Mouse (Mus musculus) E14TG2a.4 (cell line): ENCODE results near the gene Erg.

Experiments used
- H3K27me3 ChIP-seq: 2 replicates; pipeline ENCODE4 v1.6.1; 2014; ENCODE audit warnings: low read length, control low read depth; ENCODE audit not compliant: insufficient read depth
- H3K36me3 ChIP-seq: 2 replicates; pipeline ENCODE4 v1.6.1; 2014; ENCODE audit warnings: low read length, control low read depth; ENCODE audit not compliant: insufficient read depth
- H3K4me1 ChIP-seq: replicated peaks from 2 replicates; pipeline ENCODE4 v1.6.1; 2014; ENCODE audit warnings: low read depth, low read length, control low read depth
- H3K4me3 ChIP-seq: replicated peaks from 2 replicates; pipeline ENCODE4 v1.5.1; 2014; ENCODE audit warnings: mild to moderate bottlenecking, low read length
- H3K9me3 ChIP-seq: 2 replicates; pipeline ENCODE4 v1.6.1; 2014; ENCODE audit warnings: low read length, control low read depth
- CTCF ChIP-seq: conservative IDR thresholded peaks from 2 replicates; pipeline ENCODE4 v1.5.1; 2014; ENCODE audit warnings: low read length
- NANOG ChIP-seq: IDR thresholded peaks from 2 replicates; pipeline ENCODE4 v1.6.1; 2014; ENCODE audit warnings: borderline replicate concordance, low read length, mixed read lengths
- POU5F1 ChIP-seq: IDR thresholded peaks from 2 replicates; pipeline ENCODE4 v1.6.1; 2014; ENCODE audit warnings: low read length, borderline replicate concordance

The Erg gene

DNA sequence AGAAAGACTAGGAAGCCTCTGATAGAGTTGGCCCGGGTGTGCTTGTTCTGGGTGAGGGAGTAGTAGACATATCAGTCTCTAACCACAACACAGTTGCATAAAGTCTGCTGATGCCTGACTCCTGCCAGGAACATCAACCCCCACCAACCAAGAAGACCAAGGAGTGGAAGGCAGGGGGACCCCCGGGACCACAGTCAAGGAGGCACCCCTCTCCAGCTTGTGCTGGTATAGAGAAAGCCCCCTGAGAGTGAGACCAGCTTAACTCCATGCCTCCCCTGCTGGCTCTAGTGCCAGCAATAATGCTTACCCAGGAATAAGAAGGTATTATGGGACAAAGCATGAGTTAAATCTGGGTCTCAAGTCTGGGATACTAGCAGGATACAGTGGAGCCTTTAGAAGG, 58.8 kb downstream of the Erg start:
- no peaks in the 10 kb centered on the region for H3K4me1 ChIP-seq
- no peaks in the 10 kb centered on the region; the same call in 1 of the 2 replicates for H3K27me3 ChIP-seq
- H3K36me3 ChIP-seq: no peaks in the 10 kb centered on the region
- TF ChIP-seq CTCF (no peak), POU5F1 (no peak), NANOG (no peak)
- H3K9me3 ChIP-seq: no peaks in the 10 kb centered on the region
- H3K4me3 ChIP-seq: no peak overlapping the region

- Histone ChIP-seq H3K4me1 (no peaks in the 10 kb centered on the region), H3K36me3 (no peaks in the 10 kb centered on the region), H3K4me3 (no peak overlapping the region), H3K9me3 (no peaks in the 10 kb centered on the region), H3K27me3 (no peaks in the 10 kb centered on the region)
- TF ChIP-seq NANOG (no peak), CTCF (no peak), POU5F1 (no peak)
Observed at GRCm38 (mm10) chr16:95519520-95519919, 66.9 kb downstream of the Erg start.

DNA sequence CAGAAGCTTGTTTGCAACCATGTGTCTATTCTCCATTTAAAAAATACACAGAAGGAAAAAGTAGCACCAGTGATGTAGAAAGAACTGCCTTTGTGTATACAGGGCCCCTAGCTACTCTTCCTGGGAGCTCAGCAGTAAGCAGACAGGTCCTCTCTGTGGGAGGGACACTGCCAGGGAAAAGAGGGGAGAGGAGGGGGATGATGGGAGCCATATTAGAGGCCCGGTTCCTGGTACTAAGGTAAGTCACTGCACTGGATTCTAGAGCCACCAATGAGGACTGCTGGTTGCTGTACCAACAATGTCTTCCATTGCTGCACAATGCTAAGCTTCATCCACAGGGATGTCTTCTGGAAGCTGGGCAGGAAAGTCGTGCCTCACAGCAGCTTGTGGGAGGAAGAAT, 80.3 kb downstream of the Erg start:
- Histone ChIP-seq H3K9me3 (no peaks in the 10 kb centered on the region), H3K27me3 (peaks cover 2% of the 10 kb centered on the region; the same call in 1 of the 2 replicates), H3K36me3 (no peaks in the 10 kb centered on the region), H3K4me1 (no peaks in the 10 kb centered on the region), H3K4me3 (no peak overlapping the region)
- TF ChIP-seq CTCF: no peak
- no peak for TF ChIP-seq NANOG

DNA sequence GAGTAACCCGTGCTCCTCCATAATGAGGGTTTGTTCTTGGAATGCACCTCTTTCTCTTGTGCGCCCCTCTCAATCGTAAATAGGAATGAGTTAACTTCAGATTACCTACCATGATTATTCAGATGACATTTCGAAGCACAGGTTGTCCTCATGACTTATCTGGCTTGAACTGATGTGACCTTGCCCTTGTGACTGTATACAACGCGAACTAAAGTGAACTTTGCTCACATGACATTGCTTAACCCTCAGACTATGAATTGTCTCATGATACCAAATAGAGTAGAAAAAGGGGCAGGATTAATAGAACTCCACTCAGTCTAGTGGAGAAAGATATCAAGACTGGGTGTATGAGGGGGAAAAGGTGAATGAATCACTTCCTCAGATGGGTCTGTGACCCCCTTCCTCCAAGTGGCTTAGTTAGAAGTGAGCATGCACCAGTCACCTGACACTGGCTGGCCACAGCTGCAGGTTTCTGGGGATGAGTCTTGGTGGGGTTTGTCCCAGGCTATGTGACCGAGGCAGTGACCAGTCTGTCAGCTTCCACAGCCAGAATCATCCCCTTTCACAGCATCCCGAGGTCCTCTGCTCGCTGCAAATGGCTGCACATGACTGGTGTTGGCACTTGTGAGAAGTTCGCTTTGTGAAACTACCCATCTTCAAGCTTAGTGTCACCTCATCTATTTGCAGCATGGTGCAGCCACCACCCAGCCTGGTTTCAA, 89.7 kb downstream of the Erg start:
- no peaks in the 10 kb centered on the region for H3K36me3 ChIP-seq
- TF ChIP-seq NANOG (no peak), POU5F1 (no peak), CTCF (no peak)
- H3K27me3 ChIP-seq: no peaks in the 10 kb centered on the region; the same call in 1 of the 2 replicates
- no peaks in the 10 kb centered on the region for H3K9me3 ChIP-seq
- no peak overlapping the region for H3K4me3 ChIP-seq
- H3K4me1 ChIP-seq: no peaks in the 10 kb centered on the region

DNA sequence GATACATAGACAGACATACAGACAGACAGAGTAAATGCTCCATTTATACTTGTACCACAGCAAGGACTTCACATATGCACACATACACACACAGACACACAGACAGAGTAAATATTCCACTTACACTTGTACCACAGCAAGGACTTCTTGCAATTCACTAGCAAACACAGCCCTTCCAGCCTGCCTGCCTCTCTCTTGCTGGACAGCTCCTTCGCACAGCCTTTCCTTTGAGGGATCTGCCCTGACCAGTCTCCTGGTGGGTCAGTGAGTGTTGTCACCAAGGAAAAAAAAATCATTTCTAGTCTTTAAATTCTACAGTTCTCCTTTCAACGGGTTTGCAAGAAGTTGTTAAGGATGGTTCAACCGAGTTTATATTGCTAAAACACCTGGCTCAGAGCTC, 92.3 kb downstream of the Erg start:
- Histone ChIP-seq H3K9me3 (no peaks in the 10 kb centered on the region), H3K27me3 (no peaks in the 10 kb centered on the region; the same call in 1 of the 2 replicates), H3K36me3 (no peaks in the 10 kb centered on the region), H3K4me1 (no peaks in the 10 kb centered on the region), H3K4me3 (no peak overlapping the region)
- no peak for TF ChIP-seq POU5F1
- no peak for TF ChIP-seq CTCF
- no peak for TF ChIP-seq NANOG

DNA sequence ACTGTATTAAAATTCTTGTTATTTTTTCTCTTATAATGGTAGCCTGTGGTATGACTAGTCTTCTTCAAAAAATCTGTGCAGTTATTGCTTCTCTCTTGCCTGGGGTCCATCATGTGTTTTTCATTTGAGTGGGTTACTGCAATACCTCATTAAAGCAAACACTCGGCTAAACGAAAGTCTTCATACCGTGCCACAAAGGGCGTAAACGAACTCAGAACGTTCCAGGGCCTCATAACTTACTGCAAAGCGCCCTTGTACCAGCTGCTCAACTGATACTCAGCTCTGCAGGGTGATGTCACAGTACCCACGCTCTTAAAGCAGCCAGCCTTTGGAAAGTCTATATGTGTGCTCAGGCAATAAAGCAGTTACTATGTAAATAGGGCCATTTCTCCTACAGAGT, 93.1 kb downstream of the Erg start:
- H3K4me1 ChIP-seq: no peaks in the 10 kb centered on the region
- H3K36me3 ChIP-seq: no peaks in the 10 kb centered on the region
- no peaks in the 10 kb centered on the region; the same call in 1 of the 2 replicates for H3K27me3 ChIP-seq
- H3K9me3 ChIP-seq: no peaks in the 10 kb centered on the region
- no peak overlapping the region for H3K4me3 ChIP-seq
- TF ChIP-seq CTCF: no peak
- TF ChIP-seq NANOG: no peak
- no peak for TF ChIP-seq POU5F1

GRCm38 (mm10) chr16:95492146-95492545, 94.2 kb downstream of the Erg start:
- H3K27me3 ChIP-seq: no peaks in the 10 kb centered on the region
- TF ChIP-seq CTCF: no peak
- no peak for TF ChIP-seq NANOG
- TF ChIP-seq POU5F1: no peak
- no peaks in the 10 kb centered on the region for H3K9me3 ChIP-seq
- no peaks in the 10 kb centered on the region for H3K4me1 ChIP-seq
- H3K36me3 ChIP-seq: no peaks in the 10 kb centered on the region
- no peak overlapping the region for H3K4me3 ChIP-seq

GRCm38 (mm10) chr16:95490386-95490785, 96.0 kb downstream of the Erg start:
- no peaks in the 10 kb centered on the region for H3K36me3 ChIP-seq
- no peaks in the 10 kb centered on the region for H3K4me1 ChIP-seq
- TF ChIP-seq CTCF (no peak), POU5F1 (no peak), NANOG (no peak)
- H3K4me3 ChIP-seq: no peak overlapping the region
- no peaks in the 10 kb centered on the region for H3K9me3 ChIP-seq
- H3K27me3 ChIP-seq: no peaks in the 10 kb centered on the region

DNA sequence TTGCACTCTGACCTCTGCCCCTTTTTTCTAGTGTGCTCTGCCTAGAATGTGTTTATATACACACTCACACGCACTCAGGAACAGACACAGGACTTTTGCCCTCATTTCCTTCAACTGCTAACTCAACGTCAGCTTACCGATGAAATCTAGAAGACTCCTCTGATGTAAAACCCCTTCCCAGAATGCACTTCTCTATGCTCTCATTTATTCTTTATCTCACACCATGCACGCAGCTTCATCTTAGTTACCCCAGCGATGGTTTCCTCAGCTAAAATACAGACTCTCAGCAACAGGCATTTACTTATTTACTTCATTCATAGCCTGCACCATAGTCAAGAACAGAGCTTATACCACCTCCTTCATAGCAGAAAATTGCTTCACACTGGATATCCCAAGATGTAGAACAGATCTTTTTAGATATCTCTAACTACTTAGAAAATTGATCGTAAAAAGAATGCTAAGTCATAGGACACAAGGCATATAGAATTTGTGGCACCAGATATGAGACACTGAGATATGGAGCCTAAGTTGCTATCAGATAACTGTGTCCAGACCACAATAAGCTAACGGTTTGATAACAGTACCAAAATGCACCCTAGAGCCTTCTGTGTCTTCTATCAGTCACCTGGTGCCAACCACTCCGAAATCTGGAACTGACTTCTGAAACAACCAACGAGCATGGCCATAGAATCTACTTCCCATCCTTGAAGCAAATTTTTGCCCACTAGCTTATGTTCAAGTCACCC, 98.6 kb downstream of the Erg start:
- H3K36me3 ChIP-seq: no peaks in the 10 kb centered on the region
- no peaks in the 10 kb centered on the region for H3K4me1 ChIP-seq
- H3K9me3 ChIP-seq: peaks cover 3% of the 10 kb centered on the region; the same call in 1 of the 2 replicates
- no peak overlapping the region for H3K4me3 ChIP-seq
- no peak for TF ChIP-seq POU5F1
- TF ChIP-seq CTCF: no peak
- TF ChIP-seq NANOG: no peak
- no peaks in the 10 kb centered on the region for H3K27me3 ChIP-seq
